Mouse (Mus musculus): ENCODE results near the gene 1700037C18Rik. TPM values are rescaled to one million over a fixed set of nuclear protein-coding genes. Genes with fewer than 3 reads are reported as not detected.

The 1700037C18Rik gene
- total RNA-seq, 1 experiment from 2014 or later: 1.4 TPM

Other genes starting within 250 kb of the 1700037C18Rik start
- gene Mefv, start 190.6 kb downstream of the 1700037C18Rik start, total RNA-seq (2017): 2.4 and 4.9 TPM in 2 replicates
- gene Zfp263, start 164.6 kb downstream of the 1700037C18Rik start, total RNA-seq (2017): 50.8 and 56.0 TPM in 2 replicates
- gene Olfr15, start 77.8 kb downstream of the 1700037C18Rik start, total RNA-seq (2017): not detected in 2 replicates
- 0.94 and 1.5 TPM in 2 replicates for gene Zfp174, start 61.4 kb downstream of the 1700037C18Rik start, total RNA-seq (2017)
- 26.8 and 36.5 TPM in 2 replicates for gene Naa60, start 36.3 kb downstream of the 1700037C18Rik start, total RNA-seq (2017)
- gene Zfp597, start 24.1 kb downstream of the 1700037C18Rik start, total RNA-seq (2017): 17.1 and 18.4 TPM in 2 replicates
- gene Gm20695, start 24.0 kb downstream of the 1700037C18Rik start, total RNA-seq (2017): not detected in 2 replicates
- 52.6 and 61.8 TPM in 2 replicates for gene Cluap1, start 112 bp upstream of the 1700037C18Rik start, total RNA-seq (2017)
- 6.2 and 14.7 TPM in 2 replicates for gene Nlrc3, start 67.9 kb upstream of the 1700037C18Rik start, total RNA-seq (2017)
- 22.8 and 29.0 TPM in 2 replicates for gene Slx4, start 95.1 kb upstream of the 1700037C18Rik start, total RNA-seq (2017)
- 0.45 TPM in 1 of 2 replicates, not detected in the other for gene Dnase1, start 128.3 kb upstream of the 1700037C18Rik start, total RNA-seq (2017)
- gene Trap1, start 169.1 kb upstream of the 1700037C18Rik start, total RNA-seq (2017): 107 and 152 TPM in 2 replicates